Mouse (Mus musculus) liver, adult (tissue): ENCODE measurements around the gene Olfr172.

Experiments used
- GATA4 ChIP-seq: IDR thresholded peaks from 2 replicates; pipeline ENCODE4 v1.6.1; 2014; ENCODE audit warnings: mild to moderate bottlenecking, low read length; ENCODE audit not compliant: insufficient replicate concordance

Gene Olfr172

GRCm38 (mm10) chr16:58763076-58763475 lies at the start of gene Olfr172:
Olfr172 (minus strand) TSS chr16:58763176.
- TF ChIP-seq GATA4, result no peak

- no peak for TF ChIP-seq GATA4
These were observed 37.2 kb upstream of the Olfr172 start, which contains the start of gene Olfr173 for GRCm38 (mm10) chr16:58800168-58800567. Olfr173 (minus strand) TSS chr16:58800268.

GRCm38 (mm10) chr16:58756191-58756590 lies 6.8 kb downstream of the Olfr172 start:
- no peak for TF ChIP-seq GATA4

GRCm38 (mm10) chr16:58751314-58751713 lies 11.7 kb downstream of the Olfr172 start:
- TF ChIP-seq GATA4, result no peak

GRCm38 (mm10) chr16:58746715-58747114 lies 16.3 kb downstream of the Olfr172 start:
- no peak for TF ChIP-seq GATA4

GRCm38 (mm10) chr16:58740751-58741150 lies 22.2 kb downstream of the Olfr172 start:
- TF ChIP-seq GATA4, result no peak

GRCm38 (mm10) chr16:58738800-58739199 lies 24.2 kb downstream of the Olfr172 start:
- TF ChIP-seq GATA4, result no peak

GRCm38 (mm10) chr16:58738205-58738604 lies 24.8 kb downstream of the Olfr172 start:
- TF ChIP-seq GATA4, result no peak

GRCm38 (mm10) chr16:58728176-58728671 lies 34.8 kb downstream of the Olfr172 start:
- no peak for TF ChIP-seq GATA4

- peak; percentile 7; the same call in 1 of the 2 replicates for TF ChIP-seq GATA4
These were observed 35.4 kb downstream of the Olfr172 start, which contains the start of gene Cldnd1 for GRCm38 (mm10) chr16:58727477-58728131. Cldnd1 (plus strand) TSS chr16:58727910.

GRCm38 (mm10) chr16:58726680-58727476 lies 36.1 kb downstream of the Olfr172 start:
- TF ChIP-seq GATA4, result no peak

GRCm38 (mm10) chr16:58722292-58722691 lies 40.7 kb downstream of the Olfr172 start:
- no peak for TF ChIP-seq GATA4

- no peak for TF ChIP-seq GATA4
These were observed 44.3 kb downstream of the Olfr172 start, which contains the start of gene Gpr15 for GRCm38 (mm10) chr16:58718666-58719120. Gpr15 (minus strand) TSS chr16:58719070.

GRCm38 (mm10) chr16:58715018-58715417 lies 48.0 kb downstream of the Olfr172 start:
- no peak for TF ChIP-seq GATA4

- no peak for TF ChIP-seq GATA4
These were observed 49.8 kb downstream of the Olfr172 start for GRCm38 (mm10) chr16:58713128-58713527.

- no peak for TF ChIP-seq GATA4
These were observed 50.8 kb downstream of the Olfr172 start for GRCm38 (mm10) chr16:58712221-58712620.
